Mouse (Mus musculus) testis, adult 2 months (tissue): Measurements from ENCODE around the gene Taf6l. TPM values are rescaled to one million over a fixed set of nuclear protein-coding genes. Genes with fewer than 3 reads are reported as not detected.
A peak's percentile ranks its signal among the peaks of the same experiment; 100 is the strongest.
"Not testable (repeated sequence)": the region's sequence is repeated elsewhere in the genome, so short reads cannot be mapped to it uniquely, and the experiment has no call there.

Source experiments
- H3K27ac ChIP-seq: fragments of 200-500 bp; 2 replicates; pipeline ENCODE4 v1.5.1; 2012; ENCODE audit warnings: low read depth, low read length; ENCODE audit not compliant: control insufficient read depth, insufficient read depth
- H3K27me3 ChIP-seq: fragments of 200-500 bp; 2 replicates; pipeline ENCODE4 v1.6.1; 2012; ENCODE audit warnings: mild to moderate bottlenecking, low read length, moderate library complexity; ENCODE audit not compliant: control insufficient read depth, insufficient read depth
- H3K36me3 ChIP-seq: fragments of 200-500 bp; 2 replicates; pipeline ENCODE4 v1.6.1; 2012; ENCODE audit warnings: mild to moderate bottlenecking, low read length; ENCODE audit not compliant: control insufficient read depth, insufficient read depth
- H3K4me1 ChIP-seq: fragments of 200-500 bp; 2 replicates; pipeline ENCODE4 v1.6.1; 2012; ENCODE audit warnings: low read length; ENCODE audit not compliant: control insufficient read depth, insufficient read depth
- H3K4me3 ChIP-seq: fragments of 200-500 bp; 2 replicates; pipeline ENCODE4 v1.5.1; 2012; ENCODE audit warnings: low read depth, mild to moderate bottlenecking, low read length, moderate library complexity, mixed read lengths; ENCODE audit not compliant: control insufficient read depth
- CTCF ChIP-seq: fragments of 200-500 bp; IDR thresholded peaks from 2 replicates; pipeline ENCODE4 v1.5.1; 2012; ENCODE audit warnings: low read depth, mild to moderate bottlenecking, inconsistent platforms, low read length, moderate library complexity; ENCODE audit not compliant: control insufficient read depth, insufficient read depth, insufficient replicate concordance
- POLR2A ChIP-seq: fragments of 200-500 bp; IDR thresholded peaks from 2 replicates; pipeline ENCODE4 v1.6.1; 2012; ENCODE audit warnings: low read depth, mild to moderate bottlenecking, inconsistent platforms, low read length, moderate library complexity; ENCODE audit not compliant: control insufficient read depth
- polyA plus RNA-seq: library from polyadenylated mRNA; depleted of rRNA; stranded (reverse); fragments of >200 nt; gene quantifications from 2 replicates; pipeline ENCODE4 v1.2.3, GENCODE M21; 2012

Taf6l gene
- polyA plus RNA-seq, 1 experiment, result 28.1 TPM

DNA sequence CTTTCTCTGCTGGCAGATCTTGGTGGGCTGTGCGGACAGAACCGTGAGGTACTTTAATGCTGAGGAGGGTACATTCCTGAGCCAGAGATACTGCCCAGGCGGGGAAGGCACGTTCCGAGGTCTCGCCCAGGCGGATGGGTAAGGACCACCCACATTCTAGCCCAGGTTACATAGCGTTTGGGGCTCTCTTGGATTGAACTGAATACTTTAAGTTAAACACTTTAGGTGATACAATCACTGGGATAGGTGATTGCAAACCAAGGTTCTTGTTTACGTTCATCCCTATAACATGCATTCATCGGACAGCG, 50.1 kb downstream of the Taf6l start:
- no peak for TF ChIP-seq CTCF
- no peak for TF ChIP-seq POLR2A
- peaks cover 8% of the 10 kb centered on the region for H3K4me1 ChIP-seq
- H3K27ac ChIP-seq, result peak overlapping the region; percentile 46
- H3K36me3 ChIP-seq, result no peaks in the 10 kb centered on the region; the same call in 1 of the 2 replicates
- H3K27me3 ChIP-seq, result no peaks in the 10 kb centered on the region
- H3K4me3 ChIP-seq, result peak overlapping the region; percentile 90

DNA sequence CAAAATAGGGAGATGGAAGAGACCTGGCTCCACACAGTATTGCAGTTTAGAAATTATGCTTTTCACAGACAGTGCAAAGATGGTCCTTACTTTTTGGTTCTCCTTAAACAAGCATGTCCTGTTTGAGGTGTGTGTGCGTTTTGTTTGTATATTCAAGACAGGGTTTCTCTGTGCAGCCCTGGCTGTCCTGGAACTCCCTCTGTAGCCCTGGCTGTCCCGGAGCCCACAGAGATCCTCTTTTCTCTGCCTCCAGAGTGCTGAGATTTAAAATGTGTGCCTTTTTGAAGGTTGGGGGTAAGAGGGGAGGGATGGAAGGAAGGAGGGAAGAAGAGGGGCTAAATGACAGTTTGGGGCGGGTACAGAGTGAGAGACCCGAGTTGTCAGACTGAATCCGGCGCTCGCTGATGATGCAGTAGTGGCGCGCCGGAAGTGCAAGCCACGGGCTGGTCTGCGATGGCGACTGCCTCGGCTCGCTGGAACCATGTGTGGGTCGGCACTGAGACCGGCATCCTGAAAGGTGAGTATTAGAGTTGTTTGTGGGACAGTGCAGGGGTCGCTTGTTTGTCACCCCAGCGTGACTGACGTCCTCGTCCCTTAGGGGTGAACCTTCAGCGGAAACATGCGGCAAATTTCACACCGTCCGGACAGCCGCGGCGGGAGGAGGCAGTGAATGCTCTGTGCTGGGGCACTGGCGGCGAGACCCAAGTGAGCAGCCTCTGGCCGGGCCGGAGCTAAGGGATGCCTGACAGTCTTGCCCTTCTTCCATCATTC, 50.6 kb downstream of the Taf6l start, which contains the start of gene Wdr74:
Wdr74 (plus strand) TSS at position 439 of the 771 bp plus-strand sequence.
- TF ChIP-seq CTCF, result no peak
- peak; percentile 91 for TF ChIP-seq POLR2A
- Histone ChIP-seq H3K4me3 (peak within 1 kb of the TSS; percentile 90), H3K4me1 (peaks cover 3% of the 10 kb centered on the region), H3K27ac (peak within 1 kb of the TSS; percentile 97), H3K27me3 (no peaks in the 10 kb centered on the region), H3K36me3 (no peaks in the 10 kb centered on the region; the same call in 1 of the 2 replicates)

- H3K27me3 ChIP-seq, result no peaks in the 10 kb centered on the region
- TF ChIP-seq CTCF (no peak), POLR2A (no peak)
- H3K4me1 ChIP-seq, result no peaks in the 10 kb centered on the region
- H3K36me3 ChIP-seq, result no peaks in the 10 kb centered on the region; the same call in 1 of the 2 replicates
- H3K4me3 ChIP-seq, result no peak overlapping the region
- H3K27ac ChIP-seq, result no peak overlapping the region
These were observed 51.9 kb downstream of the Taf6l start for GRCm38 (mm10) chr19:8734334-8734733.

DNA sequence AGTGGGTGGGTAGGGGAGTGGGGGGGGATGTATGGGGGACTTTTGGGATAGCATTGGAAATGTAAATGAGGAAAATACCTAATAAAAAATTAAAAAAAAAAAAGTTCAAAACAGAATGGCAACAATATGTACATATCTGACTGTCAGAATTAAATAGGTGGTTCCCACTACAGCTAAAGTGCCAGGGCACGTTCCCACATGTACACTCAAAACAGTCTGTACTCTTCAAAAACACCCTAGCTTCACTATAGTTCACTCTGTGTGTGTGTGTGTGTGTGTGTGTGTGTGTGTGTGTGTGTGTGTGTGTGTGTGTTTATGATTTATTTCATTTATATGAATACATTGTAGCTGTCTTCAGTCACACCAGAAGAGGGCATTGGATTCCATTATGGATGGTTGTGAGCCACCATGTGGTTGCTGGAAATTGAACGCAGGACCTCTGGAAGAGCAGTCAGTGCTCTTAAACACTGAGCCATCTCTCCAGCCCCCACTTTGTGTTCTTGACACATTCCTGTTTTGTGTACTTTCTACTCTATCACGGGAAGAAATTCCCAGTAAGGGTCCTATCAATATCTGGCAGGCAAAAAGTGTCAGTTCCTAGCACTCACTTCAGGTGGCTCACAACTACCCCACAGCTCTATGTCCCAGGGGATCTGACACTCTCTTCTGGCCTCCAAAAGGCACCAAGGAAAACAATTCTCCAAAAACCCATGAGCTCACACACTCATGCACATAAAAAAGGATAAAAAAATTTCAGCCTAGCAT, 57.7 kb downstream of the Taf6l start:
- H3K27ac ChIP-seq, H3K36me3 ChIP-seq, H3K4me3 ChIP-seq, H3K27me3 ChIP-seq, H3K4me1 ChIP-seq: not testable (repeated sequence)

- H3K27ac ChIP-seq, result no peak overlapping the region
- no peak overlapping the region for H3K4me3 ChIP-seq
- H3K27me3 ChIP-seq, result no peaks in the 10 kb centered on the region
- TF ChIP-seq CTCF (no peak), POLR2A (no peak)
- no peaks in the 10 kb centered on the region; the same call in 1 of the 2 replicates for H3K4me1 ChIP-seq
- peaks cover 1% of the 10 kb centered on the region for H3K36me3 ChIP-seq
These were observed 58.6 kb downstream of the Taf6l start for GRCm38 (mm10) chr19:8727495-8728114.

DNA sequence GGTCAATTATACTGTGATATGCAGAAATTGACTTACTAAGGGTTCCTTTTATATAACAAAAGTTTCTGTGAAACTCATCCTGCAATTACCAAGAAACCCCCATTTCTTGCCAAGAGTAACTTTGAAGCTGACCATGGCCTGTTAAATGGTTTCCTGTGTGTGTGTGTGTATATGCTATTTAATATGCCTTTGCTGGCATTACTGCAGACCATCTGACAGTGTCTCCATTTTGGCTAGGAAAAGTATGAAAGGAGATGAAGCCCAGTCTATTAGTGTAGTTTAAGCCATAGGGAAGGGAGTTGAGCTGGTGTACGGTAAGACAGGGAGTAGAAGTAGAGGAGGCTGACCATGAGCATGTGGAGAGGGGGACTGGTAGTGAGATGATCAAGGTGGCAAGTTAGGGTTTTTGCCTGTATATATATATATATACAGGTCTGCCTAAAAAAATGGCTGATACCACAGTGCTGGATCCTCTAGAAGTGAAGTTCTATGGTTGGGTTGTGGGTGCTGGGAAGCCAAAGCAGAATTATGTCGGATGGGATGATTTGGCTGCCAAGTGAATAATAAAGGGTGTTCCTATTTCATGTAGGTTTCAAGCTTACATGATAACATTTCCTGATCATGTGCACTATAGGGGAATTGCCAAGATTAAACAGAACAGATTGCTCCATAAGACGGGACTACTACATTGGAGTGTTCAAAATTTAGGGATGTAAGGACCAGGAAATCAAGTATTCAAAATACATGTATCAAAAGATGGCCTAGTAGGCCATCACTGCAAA, 59.4 kb downstream of the Taf6l start:
- TF ChIP-seq CTCF (no peak), POLR2A (no peak)
- Histone ChIP-seq H3K27ac (no peak overlapping the region), H3K4me3 (no peak overlapping the region), H3K4me1 (no peaks in the 10 kb centered on the region; the same call in 1 of the 2 replicates), H3K27me3 (no peaks in the 10 kb centered on the region), H3K36me3 (peaks cover 1% of the 10 kb centered on the region)
